Mouse (Mus musculus) kidney, postnatal 0 days (tissue): Measurements from ENCODE around the gene Tomm20. TPM values are rescaled to one million over a fixed set of nuclear protein-coding genes. Genes with fewer than 3 reads are reported as not detected.
A peak's percentile ranks its signal among the peaks of the same experiment; 100 is the strongest.

Experiments
- ATAC-seq: fragments of 200-750 bp; cut with Nextera tagmentation; replicated peaks from 2 replicates; pipeline ENCODE4 v1.8.0; 2017; ENCODE audit warnings: low read depth, moderate number of reproducible peaks, moderate TSS enrichment, moderate library complexity; ENCODE audit not compliant: low FRiP score
- DNase-seq: peaks from one replicate; pipeline ENCODE4 v3.0.0-alpha.2; 2016; ENCODE audit warnings: low spot score
- H3K27ac ChIP-seq: fragments of 300-500 bp; sonication (generic); 2 replicates; pipeline ENCODE4 v1.5.1; 2014; ENCODE audit warnings: mild to moderate bottlenecking
- H3K27me3 ChIP-seq: fragments of 300-500 bp; sonication (generic); 2 replicates; pipeline ENCODE4 v1.6.1; 2014; ENCODE audit warnings: low read length, mixed read lengths; ENCODE audit not compliant: insufficient read depth
- H3K36me3 ChIP-seq: fragments of 300-500 bp; sonication (generic); 2 replicates; pipeline ENCODE4 v1.6.1; 2014; ENCODE audit warnings: low read length, mixed read lengths; ENCODE audit not compliant: insufficient read depth
- H3K4me1 ChIP-seq: fragments of 300-500 bp; sonication (generic); replicated peaks from 2 replicates; pipeline ENCODE4 v1.6.1; 2014; ENCODE audit warnings: antibody characterized with exemption, low read length, mixed read lengths; ENCODE audit not compliant: insufficient read depth
- H3K4me2 ChIP-seq: fragments of 300-500 bp; sonication (generic); 2 replicates; pipeline ENCODE4 v1.6.1; 2014; ENCODE audit warnings: mild to moderate bottlenecking, low read length, moderate library complexity, mixed read lengths
- H3K4me3 ChIP-seq: fragments of 300-500 bp; sonication (generic); replicated peaks from 2 replicates; pipeline ENCODE4 v1.5.1; 2014; ENCODE audit warnings: low read depth, low read length
- H3K9ac ChIP-seq: fragments of 300-500 bp; sonication (generic); 2 replicates; pipeline ENCODE4 v1.6.1; 2014; ENCODE audit warnings: low read depth, low read length
- H3K9me3 ChIP-seq: fragments of 300-500 bp; sonication (generic); replicated peaks from 2 replicates; pipeline ENCODE4 v1.6.1; 2016; ENCODE audit warnings: low read length, inconsistent platforms, mixed read lengths
- CTCF ChIP-seq: IDR thresholded peaks from 2 replicates; pipeline ENCODE4 v1.5.1; 2016; ENCODE audit warnings: antibody characterized with exemption, low read depth, mild to moderate bottlenecking, moderate library complexity
- WGBS: fragments of 180-500 bp; shearing (Covaris S2); extraction: QIAGEN DNeasy Blood & Tissue Kit; methylation state at CpG from one replicate; pipeline ENCODE4 v1.1.7; 2014; 5-methylcytosine and 5-hydroxymethylcytosine counted together
- polyA plus RNA-seq: library from polyadenylated mRNA; unstranded; fragments of >200 nt; fragmentation: Nextera tagmentation; extraction: Ambion mirVana; gene quantifications from 2 replicates; pipeline ENCODE4 v1.2.1, GENCODE M21; 2015

Gene Tomm20
- polyA plus RNA-seq, 1 experiment from 2014 or later = 315 TPM

GRCm38 (mm10) chr8:126946444-126946843, 800 bp upstream of the Tomm20 start:
- ATAC-seq = no peak
- peak overlapping the region; percentile 91; the same call in 1 of the 2 replicates for H3K9ac ChIP-seq
- H3K27ac ChIP-seq = peak overlapping the region; percentile 97; the same call in 1 of the 2 replicates
- WGBS = 66% methylated on average over 7 of the region's 7 CpGs
- peak overlapping the region; percentile 91; the same call in 1 of the 2 replicates for H3K4me2 ChIP-seq
- H3K4me3 ChIP-seq = no peak overlapping the region
- H3K27me3 ChIP-seq = no peaks in the 10 kb centered on the region
- H3K4me1 ChIP-seq = peaks cover 7% of the 10 kb centered on the region; the same call in 1 of the 2 replicates
- no peaks in the 10 kb centered on the region for H3K9me3 ChIP-seq
- DNase-seq = no peak
- TF ChIP-seq CTCF = no peak
- peaks cover 21% of the 10 kb centered on the region for H3K36me3 ChIP-seq

DNA sequence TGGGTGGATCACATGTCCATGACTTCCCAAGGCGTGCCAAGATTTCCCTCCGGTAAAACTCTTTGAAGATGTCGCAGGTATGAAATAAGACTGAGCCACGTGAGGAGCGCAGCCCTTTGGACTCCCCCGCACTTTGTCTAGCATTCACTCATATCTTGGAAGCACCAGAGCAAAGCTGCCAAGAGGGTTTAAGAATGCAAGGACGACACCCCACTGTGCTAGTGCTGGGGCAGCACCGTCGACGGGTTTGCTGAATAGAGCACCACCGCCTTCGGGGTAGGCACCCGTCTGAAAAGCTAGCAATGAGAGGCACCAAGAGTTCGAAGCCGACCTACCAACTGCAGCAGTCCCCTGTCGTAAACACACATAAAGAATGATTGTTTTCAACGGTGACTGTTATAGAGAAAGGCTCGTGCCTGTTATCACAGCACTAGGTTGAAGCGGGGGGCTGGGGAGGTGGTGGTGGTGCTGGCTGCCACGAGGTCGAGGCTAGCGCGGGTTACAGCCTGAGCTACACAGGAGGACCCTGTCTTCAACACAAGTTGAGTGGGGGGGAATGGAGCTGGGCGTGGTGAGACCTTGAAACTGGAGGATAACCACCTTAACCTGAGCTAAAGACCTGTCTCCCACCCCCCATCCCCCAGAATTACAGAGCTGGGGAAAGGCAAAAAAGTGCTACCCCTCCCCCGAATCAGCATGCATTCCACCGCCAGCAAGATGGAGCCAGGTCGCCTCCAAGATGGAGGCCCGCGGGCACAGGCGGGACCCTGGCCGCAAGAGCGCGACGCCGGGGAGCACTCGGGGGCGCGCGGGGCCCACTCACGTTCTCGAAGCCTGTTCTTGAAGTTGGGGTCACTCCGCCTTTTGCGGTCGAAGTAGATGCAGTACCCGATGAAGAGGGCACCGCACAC, 608 bp downstream of the Tomm20 start:
- Histone ChIP-seq H3K4me1 (peaks cover 7% of the 10 kb centered on the region; the same call in 1 of the 2 replicates), H3K4me2 (peak overlapping the region; percentile 91), H3K9me3 (no peaks in the 10 kb centered on the region), H3K27ac (peak overlapping the region; percentile 97), H3K4me3 (peak overlapping the region; percentile 87), H3K36me3 (peaks cover 9% of the 10 kb centered on the region), H3K9ac (peak overlapping the region; percentile 91), H3K27me3 (no peaks in the 10 kb centered on the region)
- ATAC-seq = peak; percentile 75
- DNase-seq = peak; percentile 75
- under 1% methylated on average over 46 of the region's 46 CpGs for WGBS
- TF ChIP-seq CTCF = no peak

- no peak overlapping the region for H3K9ac ChIP-seq
- H3K4me2 ChIP-seq = peak overlapping the region; percentile 91
- DNase-seq = no peak
- peaks cover 13% of the 10 kb centered on the region for H3K36me3 ChIP-seq
- H3K4me1 ChIP-seq = peaks cover 7% of the 10 kb centered on the region; the same call in 1 of the 2 replicates
- no peak overlapping the region for H3K27ac ChIP-seq
- ATAC-seq = no peak
- H3K27me3 ChIP-seq = no peaks in the 10 kb centered on the region
- H3K9me3 ChIP-seq = no peaks in the 10 kb centered on the region
- no peak for TF ChIP-seq CTCF
- WGBS = 86% methylated on average over 7 of the region's 7 CpGs
- no peak overlapping the region; the same call in 1 of the 2 replicates for H3K4me3 ChIP-seq
These were observed 2.1 kb downstream of the Tomm20 start for GRCm38 (mm10) chr8:126943565-126943964.

DNA sequence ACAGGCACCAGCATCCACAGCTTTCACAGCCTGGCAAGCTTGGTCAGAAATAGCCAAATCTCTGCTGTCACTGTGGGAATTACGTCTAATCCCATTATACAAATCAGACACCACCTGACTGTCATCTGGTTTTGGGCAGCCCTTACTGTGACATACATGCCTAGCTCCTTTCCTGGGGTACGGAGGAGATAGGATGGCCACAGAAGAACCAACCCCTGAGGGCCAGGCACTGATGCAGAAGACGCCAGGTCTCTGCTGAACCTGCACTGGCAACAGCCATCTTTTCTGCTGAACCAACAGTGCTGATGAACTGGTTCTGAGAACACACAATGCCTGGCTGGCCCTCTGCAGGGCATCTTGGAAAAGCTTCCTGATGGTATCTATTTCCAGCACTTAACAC, 8.3 kb downstream of the Tomm20 start:
- ATAC-seq (no peak), DNase-seq (no peak)
- Histone ChIP-seq H3K9ac (no peak overlapping the region), H3K4me2 (no peak overlapping the region), H3K9me3 (no peaks in the 10 kb centered on the region), H3K4me1 (no peaks in the 10 kb centered on the region; the same call in 1 of the 2 replicates), H3K36me3 (peaks cover 49% of the 10 kb centered on the region), H3K27ac (no peak overlapping the region), H3K27me3 (no peaks in the 10 kb centered on the region), H3K4me3 (no peak overlapping the region)
- no peak for TF ChIP-seq CTCF
- 91% methylated on average over 3 of the region's 3 CpGs for WGBS

- no peak overlapping the region for H3K27ac ChIP-seq
- no peak for ATAC-seq
- peak; percentile 47 for DNase-seq
- no peak overlapping the region for H3K4me2 ChIP-seq
- TF ChIP-seq CTCF = peak; percentile 77
- H3K9me3 ChIP-seq = no peaks in the 10 kb centered on the region
- no peaks in the 10 kb centered on the region for H3K27me3 ChIP-seq
- no peak overlapping the region for H3K9ac ChIP-seq
- peaks cover 51% of the 10 kb centered on the region for H3K36me3 ChIP-seq
- no peaks in the 10 kb centered on the region for H3K4me1 ChIP-seq
- no peak overlapping the region for H3K4me3 ChIP-seq
These were observed 9.7 kb downstream of the Tomm20 start for GRCm38 (mm10) chr8:126935932-126936331.

DNA sequence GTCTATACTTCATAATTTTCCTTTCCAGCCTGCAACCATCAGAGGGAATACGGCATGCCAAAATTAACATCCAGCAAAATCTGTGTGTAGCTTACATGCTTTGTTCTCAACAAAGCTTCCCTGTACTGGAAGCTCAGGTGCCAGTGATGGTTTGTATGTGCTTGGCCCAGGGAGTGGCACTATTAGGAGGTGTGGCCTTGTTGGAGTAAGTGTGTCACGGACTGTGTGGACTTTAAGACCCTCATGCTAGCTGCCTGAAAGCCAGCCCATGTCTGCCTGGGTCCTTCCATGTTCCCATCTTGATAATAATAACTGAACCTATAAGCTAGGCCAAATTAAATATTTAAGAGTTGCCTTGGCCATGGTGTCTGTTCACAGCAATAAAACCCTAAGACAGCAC, 10.3 kb downstream of the Tomm20 start:
- DNase-seq = no peak
- Histone ChIP-seq H3K4me2 (no peak overlapping the region), H3K27me3 (no peaks in the 10 kb centered on the region), H3K4me3 (no peak overlapping the region), H3K36me3 (peaks cover 51% of the 10 kb centered on the region), H3K9ac (no peak overlapping the region), H3K4me1 (no peaks in the 10 kb centered on the region), H3K27ac (no peak overlapping the region), H3K9me3 (no peaks in the 10 kb centered on the region)
- no peak for TF ChIP-seq CTCF
- WGBS = 92% methylated on average over 2 of the region's 2 CpGs
- ATAC-seq = no peak
